Mouse (Mus musculus) spleen, postnatal 10 days (tissue): ENCODE data around the gene Stat5a.

Experiments used
- DNase-seq, 2 experiments: peaks; one replicate each; pipeline ENCODE4 v3.0.0; 2021 to 2022; ENCODE audit warnings: low spot score in 2 of 2

The Stat5a gene

GRCm38 (mm10) chr11:100860198-100861048 lies 1.3 kb downstream of the Stat5a start:
- DNase-seq = peak; percentile 73 to 89

- DNase-seq = no peak
Measured at GRCm38 (mm10) chr11:100861335-100861734, 2.2 kb downstream of the Stat5a start.

GRCm38 (mm10) chr11:100861836-100862235 lies 2.7 kb downstream of the Stat5a start:
- DNase-seq = no peak

- DNase-seq = no peak
Measured at GRCm38 (mm10) chr11:100863141-100863540, 4.0 kb downstream of the Stat5a start.

GRCm38 (mm10) chr11:100865618-100866017 lies 6.5 kb downstream of the Stat5a start:
- DNase-seq = no peak

- no peak for DNase-seq
Measured at GRCm38 (mm10) chr11:100870256-100870967, 11.3 kb downstream of the Stat5a start.

GRCm38 (mm10) chr11:100870968-100871350 lies 11.8 kb downstream of the Stat5a start:
- no peak for DNase-seq

- DNase-seq = no peak
Measured at GRCm38 (mm10) chr11:100875761-100876160, 16.6 kb downstream of the Stat5a start.

GRCm38 (mm10) chr11:100879321-100880078 lies 20.3 kb downstream of the Stat5a start:
- no peak for DNase-seq

- DNase-seq = no peak
Measured at GRCm38 (mm10) chr11:100883640-100884039, 24.5 kb downstream of the Stat5a start.

GRCm38 (mm10) chr11:100885472-100885871 lies 26.3 kb downstream of the Stat5a start:
- DNase-seq = no peak

- no peak for DNase-seq
Measured at GRCm38 (mm10) chr11:100886188-100886740, 27.1 kb downstream of the Stat5a start.

GRCm38 (mm10) chr11:100887236-100887635 lies 28.1 kb downstream of the Stat5a start:
- no peak for DNase-seq

GRCm38 (mm10) chr11:100887764-100888163 lies 28.6 kb downstream of the Stat5a start:
- no peak for DNase-seq

GRCm38 (mm10) chr11:100888348-100888820 lies 29.2 kb downstream of the Stat5a start:
- no peak for DNase-seq

GRCm38 (mm10) chr11:100890481-100890880 lies 31.3 kb downstream of the Stat5a start:
- DNase-seq = no peak

GRCm38 (mm10) chr11:100891256-100892123 lies 32.3 kb downstream of the Stat5a start:
- peak; percentile 37 to 42 for DNase-seq

- no peak for DNase-seq
Measured at GRCm38 (mm10) chr11:100892435-100892834, 33.3 kb downstream of the Stat5a start.

- peak; percentile 82 to 94 for DNase-seq
Measured at GRCm38 (mm10) chr11:100893482-100893881, 34.3 kb downstream of the Stat5a start.

- no peak for DNase-seq
Measured at GRCm38 (mm10) chr11:100894146-100894918, 35.2 kb downstream of the Stat5a start.
